In the genomic region with DNA sequence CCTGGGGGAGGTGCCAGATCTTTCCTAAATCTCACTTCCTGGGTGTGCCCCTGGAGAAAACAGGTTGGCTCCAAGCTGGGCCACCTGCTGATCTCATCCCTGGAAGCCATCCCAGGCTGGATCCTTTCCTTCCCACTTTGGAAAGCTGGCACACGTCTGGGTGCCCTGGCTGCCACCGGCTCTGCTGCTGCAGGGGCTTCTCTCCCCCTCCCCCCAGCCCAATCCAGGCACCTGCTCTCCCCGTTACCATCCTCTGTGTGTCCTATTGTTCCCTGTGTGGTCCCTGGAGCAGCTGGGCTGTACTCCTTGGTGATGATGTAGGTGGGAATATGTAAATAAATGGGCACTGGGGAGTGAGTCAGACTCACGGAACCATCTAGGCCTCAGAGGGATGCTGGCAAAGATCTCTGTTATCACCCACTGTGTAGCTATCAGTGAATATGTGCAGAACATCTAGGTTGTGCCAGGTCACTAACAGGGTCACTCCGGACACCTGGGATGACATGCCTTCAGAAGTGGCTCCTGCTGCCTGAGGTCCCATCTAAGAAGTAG, we compare ENCODE assay signal across 23 mouse cellular contexts.
DNase-seq lines count a peak whose midpoint lies in the region; ATAC-seq lines count a peak whose summit lies in the region.
"Had no signal": no experiment of that assay in that cellular context is flagged by ENCODE, and none has a peak within 500 bp of the region (broad histone marks: within the 10 kb centered on the region; RNA-seq: fewer than 3 reads in every experiment).

No protein-coding gene starts in this region.

- intact Hi-C loops in left cerebral cortex, postnatal 4 days (cut with DNase I), result no loop called here
- intact Hi-C loops in left cerebral cortex, postnatal 10 days (cut with DNase I), result no loop called here

- peak; percentile 45 to 57 for DNase-seq in cerebellum, postnatal 10 days
- DNase-seq in cerebellum, adult 8-10 months, result no peak
- no peak for DNase-seq in frontal cortex, postnatal 25 days (ENCODE audit: low spot score in 2 of 2)
- DNase-seq in left cerebral cortex, postnatal 4 days, result peak; percentile 57
- no peak for DNase-seq in left cerebral cortex, postnatal 10 days (ENCODE audit: extremely low spot score in 1 of 2, low spot score in 2 of 2)
- DNase-seq in gonadal fat pad, adult 2 months (ENCODE audit: low read depth), result peak; percentile 23
- DNase-seq in yolk sac, embryonic 10.5 days (ENCODE audit: low spot score), result no peak
- DNase-seq: adrenal gland, postnatal 25 days; cerebellum, adult 11-12 months; cerebellum, postnatal 36 days; embryo, embryonic 11 days; gastrocnemius, postnatal 14 days; heart, adult 18-20 months; heart, postnatal 10 days; kidney, adult 18-20 months; kidney, postnatal 4 days; layer of hippocampus, adult 9-11 months; liver, embryonic 13.5 days; lung, embryonic 14.5 days; retina, postnatal 1 day; thymus, postnatal 14 days had no signal

- peak; percentile 87 for ATAC-seq in frontal cortex, adult (ENCODE audit: low TSS enrichment)
- ATAC-seq: inflammation-experienced regulatory T-cells, adult 6 months had no signal

Comparison
In these comparisons a context has a peak if more than half of its experiments do, and no peak if none do; other contexts are left out.
1. DNase-seq: peak in cerebellum, postnatal 10 days (2 of 2), left cerebral cortex, postnatal 4 days (single experiment) and gonadal fat pad, adult 2 months (single experiment); none in cerebellum, adult 8-10 months (single experiment), frontal cortex, postnatal 25 days (0 of 2), left cerebral cortex, postnatal 10 days (0 of 2) and yolk sac, embryonic 10.5 days (single experiment).